Mouse (Mus musculus) neural tube, embryonic 11.5 days (tissue): ENCODE results near the gene Jkamp. TPM values are rescaled to one million over a fixed set of nuclear protein-coding genes. Genes with fewer than 3 reads are reported as not detected.
A peak's percentile ranks its signal among the peaks of the same experiment; 100 is the strongest.

Experiments
- ATAC-seq: fragments of 200-750 bp; cut with Nextera tagmentation; 2 replicates; pipeline ENCODE4 v1.8.0; 2017; ENCODE audit warnings: moderate number of reproducible peaks, mild to moderate bottlenecking, moderate TSS enrichment, moderate library complexity; ENCODE audit not compliant: insufficient read depth, low FRiP score, low TSS enrichment
- DNase-seq: peaks from one replicate; pipeline ENCODE4 v3.0.0-alpha.2; 2015; ENCODE audit warnings: low spot score
- H3K27ac ChIP-seq: fragments of 300-500 bp; sonication (generic); 2 replicates; pipeline ENCODE4 v1.5.1; 2014; ENCODE audit warnings: low read depth, mild to moderate bottlenecking, low read length
- H3K27me3 ChIP-seq: fragments of 300-500 bp; sonication (generic); 2 replicates; pipeline ENCODE4 v1.6.1; 2014; ENCODE audit warnings: mild to moderate bottlenecking, low read length, mixed read lengths; ENCODE audit not compliant: control insufficient read depth, insufficient read depth
- H3K36me3 ChIP-seq: fragments of 300-500 bp; sonication (generic); 2 replicates; pipeline ENCODE4 v1.6.1; 2014; ENCODE audit warnings: mild to moderate bottlenecking, low read length, moderate library complexity, mixed read lengths; ENCODE audit not compliant: control insufficient read depth, insufficient read depth
- H3K4me1 ChIP-seq: fragments of 300-500 bp; sonication (generic); 2 replicates; pipeline ENCODE4 v1.6.1; 2014; ENCODE audit warnings: low read length, mixed read lengths; ENCODE audit not compliant: control insufficient read depth, insufficient read depth
- H3K4me2 ChIP-seq: fragments of 300-500 bp; sonication (generic); 2 replicates; pipeline ENCODE4 v1.6.1; 2014; ENCODE audit warnings: low read depth, mild to moderate bottlenecking, moderate library complexity
- H3K4me3 ChIP-seq: fragments of 300-500 bp; sonication (generic); 2 replicates; pipeline ENCODE4 v1.5.1; 2014; ENCODE audit warnings: low read depth, low read length
- H3K9ac ChIP-seq: fragments of 300-500 bp; sonication (generic); 2 replicates; pipeline ENCODE4 v1.6.1; 2014; ENCODE audit warnings: mild to moderate bottlenecking, low read length
- H3K9me3 ChIP-seq: fragments of 300-500 bp; sonication (generic); 2 replicates; pipeline ENCODE4 v1.6.1; 2016; ENCODE audit warnings: low read length; ENCODE audit not compliant: control insufficient read depth
- WGBS: fragments of 180-500 bp; shearing (Covaris S2); extraction: QIAGEN DNeasy Blood & Tissue Kit; methylation state at CpG from one replicate; pipeline ENCODE4 v1.1.7; 2014; 5-methylcytosine and 5-hydroxymethylcytosine counted together
- microRNA-seq: library from miRNA; unstranded; fragments of <30 nt; microRNA quantifications from one replicate; pipeline ENCODE4, GENCODE M21; 2016
- polyA plus RNA-seq: library from polyadenylated mRNA; unstranded; fragments of >200 nt; fragmentation: Nextera tagmentation; extraction: Ambion mirVana; gene quantifications from 2 replicates; pipeline ENCODE4 v1.2.1, GENCODE M21; 2014

Jkamp gene
- polyA plus RNA-seq, 1 experiment from 2014 or later, result 71.4 TPM

GRCm38 (mm10) chr12:72104027-72104426, 18.6 kb downstream of the Jkamp start:
- no peak overlapping the region for H3K4me2 ChIP-seq
- H3K27me3 ChIP-seq, result no peaks in the 10 kb centered on the region
- H3K36me3 ChIP-seq, result peaks cover 4% of the 10 kb centered on the region; the same call in 1 of the 2 replicates
- H3K4me1 ChIP-seq, result no peaks in the 10 kb centered on the region
- no peaks in the 10 kb centered on the region for H3K9me3 ChIP-seq
- DNase-seq, result no peak
- no peak overlapping the region for H3K27ac ChIP-seq
- no peak overlapping the region for H3K9ac ChIP-seq
- 85% methylated on average over 5 of the region's 5 CpGs for WGBS
- H3K4me3 ChIP-seq, result no peak overlapping the region
- no peak; the same call in 1 of the 2 replicates for ATAC-seq

GRCm38 (mm10) chr12:72104525-72105281, 19.3 kb downstream of the Jkamp start:
- Histone ChIP-seq H3K27me3 (no peaks in the 10 kb centered on the region), H3K4me2 (peak overlapping the region; percentile 15; the same call in 1 of the 2 replicates), H3K27ac (no peak overlapping the region), H3K9me3 (no peaks in the 10 kb centered on the region), H3K36me3 (peaks cover 4% of the 10 kb centered on the region; the same call in 1 of the 2 replicates), H3K4me1 (no peaks in the 10 kb centered on the region), H3K9ac (0 out of 2 replicates have a peak overlapping the region, but pooled peaks have one; percentile 7), H3K4me3 (no peak overlapping the region)
- ATAC-seq, result peak; percentile 45; the same call in 1 of the 2 replicates
- peak; percentile 75 for DNase-seq
- WGBS, result 31% methylated on average over 14 of the region's 14 CpGs

- 85% methylated on average over 6 of the region's 6 CpGs for WGBS
- no peaks in the 10 kb centered on the region for H3K36me3 ChIP-seq
- no peaks in the 10 kb centered on the region for H3K9me3 ChIP-seq
- H3K4me1 ChIP-seq, result no peaks in the 10 kb centered on the region
- H3K27me3 ChIP-seq, result no peaks in the 10 kb centered on the region
- no peak overlapping the region for H3K9ac ChIP-seq
- no peak overlapping the region for H3K4me2 ChIP-seq
- no peak overlapping the region for H3K4me3 ChIP-seq
- no peak for DNase-seq
- H3K27ac ChIP-seq, result no peak overlapping the region
- ATAC-seq, result no peak
These were observed 29.7 kb downstream of the Jkamp start for GRCm38 (mm10) chr12:72115126-72115525.

GRCm38 (mm10) chr12:72115686-72116345, 30.4 kb downstream of the Jkamp start:
- no peak for ATAC-seq
- H3K4me3 ChIP-seq, result no peak overlapping the region

GRCm38 (mm10) chr12:72129203-72129602, 43.8 kb downstream of the Jkamp start:
- no peaks in the 10 kb centered on the region for H3K27me3 ChIP-seq
- 95% methylated on average over 10 of the region's 10 CpGs for WGBS
- no peak for ATAC-seq
- no peaks in the 10 kb centered on the region for H3K4me1 ChIP-seq
- H3K36me3 ChIP-seq, result no peaks in the 10 kb centered on the region
- H3K27ac ChIP-seq, result no peak overlapping the region
- no peak for DNase-seq
- H3K9ac ChIP-seq, result no peak overlapping the region
- no peaks in the 10 kb centered on the region for H3K9me3 ChIP-seq
- no peak overlapping the region for H3K4me3 ChIP-seq
- no peak overlapping the region for H3K4me2 ChIP-seq

More at GRCm38 (mm10) chr12:72115686-72116345, 30.4 kb downstream of the Jkamp start:
- no peaks in the 10 kb centered on the region for H3K4me1 ChIP-seq
- H3K9ac ChIP-seq, result no peak overlapping the region
- WGBS, result 79% methylated on average over 22 of the region's 23 CpGs
- DNase-seq, result no peak
- H3K27ac ChIP-seq, result no peak overlapping the region
- no peaks in the 10 kb centered on the region for H3K27me3 ChIP-seq
- no peaks in the 10 kb centered on the region for H3K36me3 ChIP-seq
- H3K9me3 ChIP-seq, result no peaks in the 10 kb centered on the region
- no peak overlapping the region for H3K4me2 ChIP-seq

GRCm38 (mm10) chr12:72150786-72151185, 65.4 kb downstream of the Jkamp start:
- WGBS, result 64% methylated on average over 4 of the region's 4 CpGs
- H3K4me3 ChIP-seq, result no peak overlapping the region
- no peaks in the 10 kb centered on the region for H3K4me1 ChIP-seq
- H3K36me3 ChIP-seq, result no peaks in the 10 kb centered on the region
- DNase-seq (no peak), ATAC-seq (no peak)
- H3K27me3 ChIP-seq, result no peaks in the 10 kb centered on the region
- H3K27ac ChIP-seq, result no peak overlapping the region
- H3K9ac ChIP-seq, result no peak overlapping the region
- H3K4me2 ChIP-seq, result no peak overlapping the region
- no peaks in the 10 kb centered on the region for H3K9me3 ChIP-seq

Small RNAs within 50 kb of the gene (microRNA-seq; reads per million reads assigned to microRNA genes)
- not detected for gene Gm24466

Other genes starting within 250 kb of the Jkamp start
- gene Gpr135, start 14.5 kb upstream of the Jkamp start, polyA plus RNA-seq, result 0.92 and 0.99 TPM in 2 replicates
- gene L3hypdh, start 150 bp upstream of the Jkamp start, polyA plus RNA-seq, result 8.2 and 9.9 TPM in 2 replicates
- gene Ccdc175, start 99.4 kb downstream of the Jkamp start, polyA plus RNA-seq, result 0.08 TPM in 1 of 2 replicates, not detected in the other